Mouse (Mus musculus): Measurements from ENCODE around the gene Sfrp2.

- no peak for TF ChIP-seq POLR2A (IDR thresholded peaks at IDR 0.05; ENCODE audit: borderline replicate concordance, low read depth, low read length)
- TF ChIP-seq CTCF (IDR thresholded peaks at IDR 0.05; ENCODE audit: low read depth, low read length): no peak
Measured at GRCm38 (mm10) chr3:83717643-83718231, 48.4 kb upstream of the Sfrp2 start.

Data from bone marrow macrophage, adult 2 months (primary cell).